Mouse (Mus musculus) embryonic fibroblast, embryonic 13.5 days (primary cell): ENCODE data around the gene Rbm39. TPM values are rescaled to one million over a fixed set of nuclear protein-coding genes. Genes with fewer than 3 reads are reported as not detected.

Source experiments
- H3K27ac ChIP-seq: 2 replicates; pipeline ENCODE4 v1.5.1; 2012; ENCODE audit warnings: low read length, control low read depth, inconsistent platforms; ENCODE audit not compliant: insufficient read depth
- H3K4me1 ChIP-seq: 2 replicates; pipeline ENCODE4 v1.6.1; 2011; ENCODE audit warnings: low read length; ENCODE audit not compliant: control insufficient read depth, insufficient read depth
- H3K4me3 ChIP-seq: 2 replicates; pipeline ENCODE4 v1.5.1; 2011; ENCODE audit warnings: mild to moderate bottlenecking, control low read depth, low read length; ENCODE audit not compliant: insufficient read depth
- CTCF ChIP-seq: IDR thresholded peaks from 2 replicates; pipeline ENCODE4 v1.5.1; 2011; ENCODE audit warnings: mild to moderate bottlenecking, control low read depth, low read length, moderate library complexity, borderline replicate concordance; ENCODE audit not compliant: insufficient read depth
- POLR2A ChIP-seq: IDR thresholded peaks from 2 replicates; pipeline ENCODE4 v1.6.1; 2011; ENCODE audit warnings: low read depth, mild to moderate bottlenecking, control low read depth, low read length, moderate library complexity
- polyA plus RNA-seq: library from polyadenylated mRNA; stranded (reverse); fragments of >200 nt; gene quantifications from 2 replicates; pipeline ENCODE4 v1.2.4, GENCODE M21; 2011; ENCODE audit warnings: low read depth; ENCODE audit not compliant: missing spikeins, insufficient read length

Rbm39 gene
- polyA plus RNA-seq, 1 experiment = 520 TPM

GRCm38 (mm10) chr2:156180824-156181590, 969 bp upstream of the Rbm39 start:
- Histone ChIP-seq H3K4me3 (peak overlapping the region; percentile 50), H3K4me1 (peaks cover 3% of the 10 kb centered on the region; the same call in 1 of the 2 replicates), H3K27ac (peak overlapping the region; percentile 90)
- TF ChIP-seq CTCF (no peak), POLR2A (no peak)

DNA sequence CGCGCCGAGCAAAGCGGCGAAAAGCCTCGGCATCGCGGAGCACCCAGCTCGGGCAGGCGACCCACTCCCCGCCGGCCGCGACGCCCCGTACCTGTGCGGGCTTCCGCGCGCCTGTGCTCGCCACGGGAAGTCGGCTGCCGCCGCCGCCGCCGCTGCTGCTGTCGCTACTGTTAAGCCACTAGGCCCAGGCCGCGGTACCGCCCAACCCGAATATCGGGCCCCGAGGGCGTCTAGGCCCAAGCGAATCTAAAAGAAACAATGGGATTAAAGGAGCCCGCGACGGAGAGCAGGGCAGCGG, 293 bp downstream of the Rbm39 start:
- TF ChIP-seq CTCF (no peak), POLR2A (no peak)
- peak overlapping the region; percentile 89 for H3K27ac ChIP-seq
- peaks cover 3% of the 10 kb centered on the region; the same call in 1 of the 2 replicates for H3K4me1 ChIP-seq
- H3K4me3 ChIP-seq = peak overlapping the region; percentile 92

- Histone ChIP-seq H3K4me3 (peak overlapping the region; percentile 92), H3K27ac (peak overlapping the region; percentile 89), H3K4me1 (peaks cover 3% of the 10 kb centered on the region; the same call in 1 of the 2 replicates)
- TF ChIP-seq POLR2A (0 out of 2 replicates have a peak, but pooled peaks have one; percentile 44), CTCF (no peak)
Observed at GRCm38 (mm10) chr2:156179046-156179795, 817 bp downstream of the Rbm39 start.

DNA sequence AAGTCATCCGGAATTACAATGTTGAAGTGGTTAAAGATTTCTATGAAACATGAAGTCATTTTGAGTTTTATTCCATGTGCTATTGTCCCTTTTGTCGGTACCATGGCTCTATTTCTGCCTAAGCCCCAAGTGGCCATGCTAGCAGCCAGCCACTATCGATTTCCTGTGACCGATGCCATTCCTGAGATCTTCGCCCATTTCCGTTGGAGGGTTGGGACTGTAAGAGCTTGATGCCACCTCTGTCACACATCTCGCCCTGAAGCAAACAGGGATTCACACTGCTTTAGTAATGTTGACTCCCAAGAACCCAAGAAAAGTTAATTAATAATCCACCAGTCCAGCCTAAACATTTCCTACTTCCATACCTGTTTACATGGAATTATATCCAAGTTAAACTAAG, 2.4 kb downstream of the Rbm39 start:
- no peak for TF ChIP-seq POLR2A
- no peak for TF ChIP-seq CTCF
- Histone ChIP-seq H3K4me1 (peaks cover 3% of the 10 kb centered on the region; the same call in 1 of the 2 replicates), H3K4me3 (peak overlapping the region; percentile 27), H3K27ac (no peak overlapping the region)

DNA sequence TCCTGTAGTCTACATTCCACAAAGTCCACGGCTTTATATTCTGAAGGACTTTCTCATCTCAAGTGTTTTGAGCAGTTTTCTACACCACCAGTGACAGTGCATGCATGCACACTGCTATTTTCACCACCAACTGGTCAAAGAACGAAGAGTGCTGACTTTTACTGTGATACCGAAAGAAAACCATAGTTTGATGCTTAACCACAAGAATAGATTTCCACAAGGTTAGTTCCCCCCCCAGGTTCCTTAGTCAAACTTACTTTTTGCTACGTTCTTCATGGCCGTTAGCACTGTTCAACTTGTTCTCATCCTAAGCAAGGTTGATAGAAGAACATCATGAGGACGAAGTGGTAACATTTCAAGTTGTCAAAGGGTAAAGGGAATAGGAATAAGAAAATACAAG, 3.0 kb downstream of the Rbm39 start:
- TF ChIP-seq CTCF (no peak), POLR2A (no peak)

GRCm38 (mm10) chr2:156166557-156166956, 13.5 kb downstream of the Rbm39 start:
- no peak overlapping the region for H3K4me3 ChIP-seq
- no peak overlapping the region for H3K27ac ChIP-seq
- no peaks in the 10 kb centered on the region for H3K4me1 ChIP-seq
- no peak for TF ChIP-seq POLR2A
- TF ChIP-seq CTCF = no peak

More for the DNA sequence above, 3.0 kb downstream of the Rbm39 start:
- peaks cover 3% of the 10 kb centered on the region; the same call in 1 of the 2 replicates for H3K4me1 ChIP-seq
- H3K4me3 ChIP-seq = peak overlapping the region; percentile 23; the same call in 1 of the 2 replicates
- H3K27ac ChIP-seq = no peak overlapping the region

DNA sequence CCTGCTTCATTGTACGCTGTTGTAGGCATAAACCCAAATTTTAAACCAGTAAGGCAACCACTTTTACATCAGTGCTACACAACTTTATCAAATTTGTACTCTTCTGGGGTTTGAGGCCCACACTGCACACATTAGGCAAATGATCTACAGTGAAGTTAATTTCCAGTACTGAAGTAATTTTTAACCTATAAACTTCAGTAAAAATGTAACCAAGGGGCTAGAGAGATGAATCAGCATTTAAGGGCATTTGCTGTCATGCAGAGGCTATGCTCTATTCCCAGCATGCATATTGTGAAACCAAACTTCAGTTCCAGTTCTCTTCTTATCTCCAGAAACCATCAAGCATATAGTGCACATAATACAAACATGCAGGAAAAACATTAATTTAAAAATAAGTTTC, 14.6 kb downstream of the Rbm39 start:
- H3K4me3 ChIP-seq = no peak overlapping the region
- TF ChIP-seq CTCF (no peak), POLR2A (no peak)
- H3K27ac ChIP-seq = no peak overlapping the region
- H3K4me1 ChIP-seq = no peaks in the 10 kb centered on the region

GRCm38 (mm10) chr2:156151538-156151937, 28.5 kb downstream of the Rbm39 start:
- TF ChIP-seq POLR2A (no peak), CTCF (no peak)
- Histone ChIP-seq H3K4me1 (no peaks in the 10 kb centered on the region), H3K4me3 (no peak overlapping the region), H3K27ac (no peak overlapping the region)

- H3K4me1 ChIP-seq = no peaks in the 10 kb centered on the region
- no peak overlapping the region for H3K27ac ChIP-seq
- no peak overlapping the region for H3K4me3 ChIP-seq
- TF ChIP-seq CTCF (no peak), POLR2A (no peak)
Observed at GRCm38 (mm10) chr2:156147316-156147915, 32.6 kb downstream of the Rbm39 start.
